Mouse (Mus musculus): Measurements from ENCODE around the gene Hfe. TPM values are rescaled to one million over a fixed set of nuclear protein-coding genes. Genes with fewer than 3 reads are reported as not detected.
"Not testable (repeated sequence)": the region's sequence is repeated elsewhere in the genome, so short reads cannot be mapped to it uniquely, and the experiment has no call there.

Gene Hfe
- 3.1 and 3.3 TPM in 2 replicates for polyA plus RNA-seq (2016; fragmentation: Nextera tagmentation; extraction: Ambion mirVana)

GRCm38 (mm10) chr13:23710374-23711089, at the start of gene Hfe:
Gene Hfe (minus strand): TSS chr13:23710854.
- H3K4me3 ChIP-seq: peak within 1 kb of the TSS; percentile 34
- no peaks in the 10 kb centered on the region for H3K36me3 ChIP-seq
- peaks cover 11% of the 10 kb centered on the region; the same call in 1 of the 2 replicates for H3K27me3 ChIP-seq
- H3K4me1 ChIP-seq: peaks cover 16% of the 10 kb centered on the region
- H3K4me2 ChIP-seq (replicated peaks): peak within 1 kb of the TSS; percentile 57
- no peak within 1 kb of the TSS for H3K27ac ChIP-seq (replicated peaks)
- H3K9me3 ChIP-seq: no peaks in the 10 kb centered on the region
- H3K9ac ChIP-seq (replicated peaks): peak within 1 kb of the TSS; percentile 37; the same call in 1 of the 2 replicates
- WGBS: 5% methylated on average over 16 of the region's 17 CpGs
- no peak for ATAC-seq (ENCODE audit: low FRiP score, low read depth)

- no peaks in the 10 kb centered on the region for H3K9me3 ChIP-seq
- H3K4me3 ChIP-seq: peak overlapping the region; percentile 43
- no peaks in the 10 kb centered on the region for H3K27me3 ChIP-seq
- H3K9ac ChIP-seq (replicated peaks): peak overlapping the region; percentile 32; the same call in 1 of the 2 replicates
- 82% methylated on average over 1 of the region's 1 CpGs for WGBS
- H3K27ac ChIP-seq (replicated peaks): peak overlapping the region; percentile 90
- H3K4me1 ChIP-seq: peaks cover 32% of the 10 kb centered on the region
- H3K4me2 ChIP-seq (replicated peaks): peak overlapping the region; percentile 73
- no peaks in the 10 kb centered on the region for H3K36me3 ChIP-seq
- no peak for ATAC-seq (ENCODE audit: low FRiP score, low read depth)
Measured at GRCm38 (mm10) chr13:23759916-23760239, 49.2 kb upstream of the Hfe start.

- WGBS: 80% methylated on average over 3 of the region's 3 CpGs
- no peak overlapping the region for H3K9ac ChIP-seq (replicated peaks)
- H3K9me3 ChIP-seq: no peaks in the 10 kb centered on the region
- no peak overlapping the region for H3K4me2 ChIP-seq (replicated peaks)
- H3K27ac ChIP-seq (replicated peaks): no peak overlapping the region
- H3K36me3 ChIP-seq: no peaks in the 10 kb centered on the region
- no peak for ATAC-seq (ENCODE audit: low FRiP score, low read depth)
- H3K27me3 ChIP-seq: no peaks in the 10 kb centered on the region
- H3K4me1 ChIP-seq: peaks cover 28% of the 10 kb centered on the region
- H3K4me3 ChIP-seq: no peak overlapping the region
Measured at GRCm38 (mm10) chr13:23759251-23759771, 48.7 kb upstream of the Hfe start.

GRCm38 (mm10) chr13:23757921-23758320, 47.3 kb upstream of the Hfe start:
- ATAC-seq (ENCODE audit: low FRiP score, low read depth): no peak
- H3K4me3 ChIP-seq: no peak overlapping the region
- WGBS: 54% methylated on average over 3 of the region's 3 CpGs
- H3K9me3 ChIP-seq: no peaks in the 10 kb centered on the region
- no peak overlapping the region for H3K4me2 ChIP-seq (replicated peaks)
- H3K27ac ChIP-seq (replicated peaks): 0 out of 2 replicates have a peak overlapping the region, but pooled peaks have one; percentile 39
- no peaks in the 10 kb centered on the region for H3K36me3 ChIP-seq
- H3K4me1 ChIP-seq: peaks cover 22% of the 10 kb centered on the region; the same call in 1 of the 2 replicates
- H3K27me3 ChIP-seq: no peaks in the 10 kb centered on the region
- no peak overlapping the region for H3K9ac ChIP-seq (replicated peaks)

- peak overlapping the region; percentile 86 for H3K27ac ChIP-seq (replicated peaks)
- H3K4me1 ChIP-seq: peaks cover 25% of the 10 kb centered on the region; the same call in 1 of the 2 replicates
- H3K36me3 ChIP-seq: no peaks in the 10 kb centered on the region
- no peaks in the 10 kb centered on the region for H3K27me3 ChIP-seq
- under 1% methylated on average over 17 of the region's 23 CpGs for WGBS
- peak overlapping the region; percentile 42 for H3K4me3 ChIP-seq
- H3K9ac ChIP-seq (replicated peaks): peak overlapping the region; percentile 61
- no peak for ATAC-seq (ENCODE audit: low FRiP score, low read depth)
- peak overlapping the region; percentile 58 for H3K4me2 ChIP-seq (replicated peaks)
- no peaks in the 10 kb centered on the region for H3K9me3 ChIP-seq
Measured at GRCm38 (mm10) chr13:23757211-23757773, 46.6 kb upstream of the Hfe start.

- H3K4me1 ChIP-seq: peaks cover 25% of the 10 kb centered on the region; the same call in 1 of the 2 replicates
- WGBS: under 1% methylated on average over 17 of the region's 22 CpGs
- no peaks in the 10 kb centered on the region for H3K27me3 ChIP-seq
- H3K36me3 ChIP-seq: no peaks in the 10 kb centered on the region
- no peaks in the 10 kb centered on the region for H3K9me3 ChIP-seq
- H3K4me2 ChIP-seq (replicated peaks): peak within 1 kb of the TSS; percentile 58
- H3K4me3 ChIP-seq: peak within 1 kb of the TSS; percentile 42
- peak within 1 kb of the TSS; percentile 61 for H3K9ac ChIP-seq (replicated peaks)
- peak; percentile 68 for ATAC-seq (ENCODE audit: low FRiP score, low read depth)
- H3K27ac ChIP-seq (replicated peaks): peak within 1 kb of the TSS; percentile 86
Measured at GRCm38 (mm10) chr13:23756790-23757189, 46.1 kb upstream of the Hfe start, which contains the start of gene Hist1h4b. Gene Hist1h4b (plus strand): TSS chr13:23757013.

- H3K27ac ChIP-seq (replicated peaks): no peak overlapping the region
- ATAC-seq (ENCODE audit: low FRiP score, low read depth): no peak
- H3K36me3 ChIP-seq: no peaks in the 10 kb centered on the region
- H3K4me2 ChIP-seq (replicated peaks): no peak overlapping the region
- no peak overlapping the region for H3K4me3 ChIP-seq
- no peak overlapping the region for H3K9ac ChIP-seq (replicated peaks)
- peaks cover 14% of the 10 kb centered on the region; the same call in 1 of the 2 replicates for H3K4me1 ChIP-seq
- H3K9me3 ChIP-seq: no peaks in the 10 kb centered on the region
- H3K27me3 ChIP-seq: no peaks in the 10 kb centered on the region
Measured at GRCm38 (mm10) chr13:23755000-23755399, 44.3 kb upstream of the Hfe start.

GRCm38 (mm10) chr13:23753314-23754078, 42.8 kb upstream of the Hfe start:
- 63% methylated on average over 4 of the region's 4 CpGs for WGBS
- H3K4me2 ChIP-seq (replicated peaks): peak overlapping the region; percentile 52
- H3K9me3 ChIP-seq: no peaks in the 10 kb centered on the region
- peak overlapping the region; percentile 79 for H3K27ac ChIP-seq (replicated peaks)
- H3K4me1 ChIP-seq: peaks cover 12% of the 10 kb centered on the region; the same call in 1 of the 2 replicates
- ATAC-seq (ENCODE audit: low FRiP score, low read depth): no peak
- no peak overlapping the region for H3K9ac ChIP-seq (replicated peaks)
- H3K36me3 ChIP-seq: no peaks in the 10 kb centered on the region
- no peaks in the 10 kb centered on the region for H3K27me3 ChIP-seq
- no peak overlapping the region for H3K4me3 ChIP-seq

GRCm38 (mm10) chr13:23752742-23753172, 42.1 kb upstream of the Hfe start:
- Histone ChIP-seq H3K9ac (replicated peaks) (peak overlapping the region; percentile 47), H3K4me1 (peaks cover 19% of the 10 kb centered on the region), H3K27me3 (no peaks in the 10 kb centered on the region), H3K4me2 (replicated peaks) (peak overlapping the region; percentile 52), H3K27ac (replicated peaks) (peak overlapping the region; percentile 79), H3K9me3 (no peaks in the 10 kb centered on the region), H3K36me3 (no peaks in the 10 kb centered on the region), H3K4me3 (peak overlapping the region; percentile 40)
- under 1% methylated on average over 6 of the region's 6 CpGs for WGBS
- ATAC-seq (ENCODE audit: low FRiP score, low read depth): no peak

GRCm38 (mm10) chr13:23752067-23752741, 41.5 kb upstream of the Hfe start, which contains the start of gene Hist1h3b:
Gene Hist1h3b (plus strand): TSS chr13:23752267.
- Histone ChIP-seq H3K4me2 (replicated peaks) (peak within 1 kb of the TSS; percentile 60), H3K4me1 (peaks cover 19% of the 10 kb centered on the region), H3K9ac (replicated peaks) (peak within 1 kb of the TSS; percentile 54), H3K27ac (replicated peaks) (peak within 1 kb of the TSS; percentile 95), H3K4me3 (peak within 1 kb of the TSS; percentile 47)
- H3K36me3 ChIP-seq, H3K27me3 ChIP-seq, H3K9me3 ChIP-seq: not testable (repeated sequence)
- WGBS: 1% methylated on average over 16 of the region's 47 CpGs
- ATAC-seq (ENCODE audit: low FRiP score, low read depth): peak; percentile 85

- Histone ChIP-seq H3K27ac (replicated peaks) (peak overlapping the region; percentile 95), H3K4me2 (replicated peaks) (peak overlapping the region; percentile 60), H3K9me3 (no peaks in the 10 kb centered on the region), H3K36me3 (no peaks in the 10 kb centered on the region), H3K4me3 (peak overlapping the region; percentile 47), H3K9ac (replicated peaks) (peak overlapping the region; percentile 54; the same call in 1 of the 2 replicates), H3K4me1 (peaks cover 22% of the 10 kb centered on the region), H3K27me3 (no peaks in the 10 kb centered on the region)
- WGBS: 1% methylated on average over 11 of the region's 11 CpGs
- ATAC-seq (ENCODE audit: low FRiP score, low read depth): peak; percentile 21
Measured at GRCm38 (mm10) chr13:23751478-23751956, 40.9 kb upstream of the Hfe start.

Measured in midbrain, embryonic 12.5 days (tissue).